Mouse (Mus musculus): ENCODE results near the gene Cited1. TPM values are rescaled to one million over a fixed set of nuclear protein-coding genes. Genes with fewer than 3 reads are reported as not detected.

Gene Cited1
- polyA plus RNA-seq, 1 experiment from 2014 or later: 81.3 TPM

Small RNAs within 50 kb of the gene (microRNA-seq; reads per million reads assigned to microRNA genes)
- gene Gm26318: not detected

Other genes with a start within 250 kb of the Cited1 start
- gene Rtl5, start 180.9 kb downstream of the Cited1 start, polyA plus RNA-seq (2016; fragmentation: Nextera tagmentation; extraction: Ambion mirVana): 0.12 and 0.25 TPM in 2 replicates
- 52.7 and 65.9 TPM in 2 replicates for gene Pin4, start 132.7 kb downstream of the Cited1 start, polyA plus RNA-seq (2016; fragmentation: Nextera tagmentation; extraction: Ambion mirVana)
- gene Ercc6l, start 95.1 kb downstream of the Cited1 start, polyA plus RNA-seq (2016; fragmentation: Nextera tagmentation; extraction: Ambion mirVana): 16.1 and 17.0 TPM in 2 replicates
- 627 and 649 TPM in 2 replicates for gene Rps4x, start 62.8 kb downstream of the Cited1 start, polyA plus RNA-seq (2016; fragmentation: Nextera tagmentation; extraction: Ambion mirVana)

Data from liver, embryonic 12.5 days (tissue).